Mouse (Mus musculus): ENCODE measurements around the gene Gm30191. TPM values are rescaled to one million over a fixed set of nuclear protein-coding genes. Genes with fewer than 3 reads are reported as not detected.

The Gm30191 gene
- polyA plus RNA-seq, 1 experiment = not detected

- Histone ChIP-seq H3K4me3 (replicated peaks) (no peak overlapping the region), H3K27me3 (replicated peaks) (peaks cover 19% of the 10 kb centered on the region), H3K36me3 (replicated peaks; ENCODE audit: low read length) (no peaks in the 10 kb centered on the region), H3K4me1 (peaks cover 35% of the 10 kb centered on the region), H3K9me3 (peaks cover 3% of the 10 kb centered on the region; the same call in 1 of the 2 replicates)
- no peak for TF ChIP-seq FLI1 (IDR thresholded peaks at IDR 0.05; ENCODE audit: low read length)
Observed at GRCm38 (mm10) chr4:134296523-134296922, 49.8 kb downstream of the Gm30191 start.

- Histone ChIP-seq H3K9me3 (peaks cover 3% of the 10 kb centered on the region; the same call in 1 of the 2 replicates), H3K27me3 (replicated peaks) (peaks cover 19% of the 10 kb centered on the region), H3K36me3 (replicated peaks; ENCODE audit: low read length) (no peaks in the 10 kb centered on the region), H3K4me3 (replicated peaks) (no peak overlapping the region), H3K4me1 (peaks cover 40% of the 10 kb centered on the region)
- TF ChIP-seq GATA1 (IDR thresholded peaks at IDR 0.05; ENCODE audit: borderline replicate concordance, low read length) (no peak), FLI1 (IDR thresholded peaks at IDR 0.05; ENCODE audit: low read length) (no peak)
Observed at GRCm38 (mm10) chr4:134297369-134297768, 50.6 kb downstream of the Gm30191 start.

GRCm38 (mm10) chr4:134298626-134299497, 52.1 kb downstream of the Gm30191 start:
- Histone ChIP-seq H3K9me3 (peaks cover 3% of the 10 kb centered on the region; the same call in 1 of the 2 replicates), H3K27me3 (replicated peaks) (peaks cover 9% of the 10 kb centered on the region), H3K36me3 (replicated peaks; ENCODE audit: low read length) (no peaks in the 10 kb centered on the region), H3K4me1 (peaks cover 32% of the 10 kb centered on the region), H3K4me3 (replicated peaks) (no peak overlapping the region)
- no peak for TF ChIP-seq FLI1 (IDR thresholded peaks at IDR 0.05; ENCODE audit: low read length)
- no peak for TF ChIP-seq GATA1 (IDR thresholded peaks at IDR 0.05; ENCODE audit: borderline replicate concordance, low read length)

GRCm38 (mm10) chr4:134299498-134299810, 52.7 kb downstream of the Gm30191 start:
- peaks cover 3% of the 10 kb centered on the region; the same call in 1 of the 2 replicates for H3K9me3 ChIP-seq
- H3K4me3 ChIP-seq (replicated peaks) = peak overlapping the region; percentile 28
- no peaks in the 10 kb centered on the region for H3K36me3 ChIP-seq (replicated peaks; ENCODE audit: low read length)
- H3K4me1 ChIP-seq = peaks cover 30% of the 10 kb centered on the region
- H3K27me3 ChIP-seq (replicated peaks) = peaks cover 4% of the 10 kb centered on the region
- no peak for TF ChIP-seq FLI1 (IDR thresholded peaks at IDR 0.05; ENCODE audit: low read length)
- TF ChIP-seq GATA1 (IDR thresholded peaks at IDR 0.05; ENCODE audit: borderline replicate concordance, low read length) = no peak

Other genes with a start within 250 kb of the Gm30191 start
- 4.5 and 32.2 TPM in 2 replicates for gene Dhdds, start 246.0 kb upstream of the Gm30191 start, polyA plus RNA-seq (2012; ENCODE audit: insufficient read depth, low replicate concordance)
- not detected in 2 replicates for gene Lin28a, start 228.1 kb upstream of the Gm30191 start, polyA plus RNA-seq (2012; ENCODE audit: insufficient read depth, low replicate concordance)
- not detected in 2 replicates for gene Zfp683, start 193.1 kb upstream of the Gm30191 start, polyA plus RNA-seq (2012; ENCODE audit: insufficient read depth, low replicate concordance)
- not detected in 2 replicates for gene Crybg2, start 186.1 kb upstream of the Gm30191 start, polyA plus RNA-seq (2012; ENCODE audit: insufficient read depth, low replicate concordance)
- 77.0 and 307 TPM in 2 replicates for gene Cd52, start 151.9 kb upstream of the Gm30191 start, polyA plus RNA-seq (2012; ENCODE audit: insufficient read depth, low replicate concordance)
- 69.8 and 175 TPM in 2 replicates for gene Ubxn11, start 144.4 kb upstream of the Gm30191 start, polyA plus RNA-seq (2012; ENCODE audit: insufficient read depth, low replicate concordance)
- gene Sh3bgrl3, start 118.1 kb upstream of the Gm30191 start, polyA plus RNA-seq (2012; ENCODE audit: insufficient read depth, low replicate concordance) = 1,646 and 1,679 TPM in 2 replicates
- 10.9 and 19.9 TPM in 2 replicates for gene Cep85, start 59.8 kb upstream of the Gm30191 start, polyA plus RNA-seq (2012; ENCODE audit: insufficient read depth, low replicate concordance)
- gene Gm7534, start 43.9 kb upstream of the Gm30191 start, polyA plus RNA-seq (2012; ENCODE audit: insufficient read depth, low replicate concordance) = not detected in 2 replicates
- gene Catsper4, start 19.6 kb upstream of the Gm30191 start, polyA plus RNA-seq (2012; ENCODE audit: insufficient read depth, low replicate concordance) = not detected in 2 replicates
- gene Cnksr1, start 8.5 kb upstream of the Gm30191 start, polyA plus RNA-seq (2012; ENCODE audit: insufficient read depth, low replicate concordance) = not detected in 2 replicates
- not detected in 2 replicates for gene E130218I03Rik, start 3.3 kb upstream of the Gm30191 start, polyA plus RNA-seq (2012; ENCODE audit: insufficient read depth, low replicate concordance)
- 27.6 and 28.1 TPM in 2 replicates for gene Zfp593, start 1.3 kb upstream of the Gm30191 start, polyA plus RNA-seq (2012; ENCODE audit: insufficient read depth, low replicate concordance)
- not detected in 2 replicates for gene Grrp1, start 7.2 kb downstream of the Gm30191 start, polyA plus RNA-seq (2012; ENCODE audit: insufficient read depth, low replicate concordance)
- gene Pdik1l, start 41.0 kb downstream of the Gm30191 start, polyA plus RNA-seq (2012; ENCODE audit: insufficient read depth, low replicate concordance) = 0.20 TPM in 1 of 2 replicates, not detected in the other
- gene Trim63, start 68.2 kb downstream of the Gm30191 start, polyA plus RNA-seq (2012; ENCODE audit: insufficient read depth, low replicate concordance) = not detected in 2 replicates
- gene Slc30a2, start 96.2 kb downstream of the Gm30191 start, polyA plus RNA-seq (2012; ENCODE audit: insufficient read depth, low replicate concordance) = 1.1 TPM in 1 of 2 replicates, not detected in the other
- not detected in 2 replicates for gene Extl1, start 136.9 kb downstream of the Gm30191 start, polyA plus RNA-seq (2012; ENCODE audit: insufficient read depth, low replicate concordance)
- gene Pafah2, start 149.4 kb downstream of the Gm30191 start, polyA plus RNA-seq (2012; ENCODE audit: insufficient read depth, low replicate concordance) = 2.4 and 3.8 TPM in 2 replicates
- 7.4 and 115 TPM in 2 replicates for gene Stmn1, start 221.4 kb downstream of the Gm30191 start, polyA plus RNA-seq (2012; ENCODE audit: insufficient read depth, low replicate concordance)
- 41.9 and 45.9 TPM in 2 replicates for gene Paqr7, start 249.8 kb downstream of the Gm30191 start, polyA plus RNA-seq (2012; ENCODE audit: insufficient read depth, low replicate concordance)

Measured in megakaryocyte, embryonic 14.5 days (primary cell).